Mouse (Mus musculus) gastrocnemius, postnatal 36 days (tissue): Measurements from ENCODE around the gene Tor2a. TPM values are rescaled to one million over a fixed set of nuclear protein-coding genes. Genes with fewer than 3 reads are reported as not detected.

Experiments used
- DNase-seq, 2 experiments: peaks; one replicate each; pipeline ENCODE4 v3.0.0; 2022
- intact Hi-C: fragments of 180-260 bp; cut with DNase I; formaldehyde crosslinking; loops from one replicate; pipeline ENCODE4 v1.15.1; 2025
- long read RNA-seq, 2 experiments: library from polyadenylated mRNA; stranded (forward); transcript quantifications; one replicate each; pipeline ENCODE4 v2.0.0; 2021
- total RNA-seq, 2 experiments: library from RNA; stranded (reverse); gene quantifications; 2 replicates each; pipeline ENCODE4 v1.2.3; 2021

The Tor2a gene
- 1 to 10 TPM; 3.9 to 5.1 TPM for total RNA-seq
- long read RNA-seq, experiment 1, partial matches to known transcripts: 0 of 7 reads
- long read RNA-seq, experiment 1, other reads (novel, unspliced or antisense): 3 of 7 reads
- long read RNA-seq, experiment 2, transcript Tor2a-201 (5 exons, 1,536 nt): major isoform, 8 of 10 reads
- long read RNA-seq, experiment 2, partial matches to known transcripts: 0 of 10 reads
- long read RNA-seq, experiment 2, other reads (novel, unspliced or antisense): 1 of 10 reads

DNA sequence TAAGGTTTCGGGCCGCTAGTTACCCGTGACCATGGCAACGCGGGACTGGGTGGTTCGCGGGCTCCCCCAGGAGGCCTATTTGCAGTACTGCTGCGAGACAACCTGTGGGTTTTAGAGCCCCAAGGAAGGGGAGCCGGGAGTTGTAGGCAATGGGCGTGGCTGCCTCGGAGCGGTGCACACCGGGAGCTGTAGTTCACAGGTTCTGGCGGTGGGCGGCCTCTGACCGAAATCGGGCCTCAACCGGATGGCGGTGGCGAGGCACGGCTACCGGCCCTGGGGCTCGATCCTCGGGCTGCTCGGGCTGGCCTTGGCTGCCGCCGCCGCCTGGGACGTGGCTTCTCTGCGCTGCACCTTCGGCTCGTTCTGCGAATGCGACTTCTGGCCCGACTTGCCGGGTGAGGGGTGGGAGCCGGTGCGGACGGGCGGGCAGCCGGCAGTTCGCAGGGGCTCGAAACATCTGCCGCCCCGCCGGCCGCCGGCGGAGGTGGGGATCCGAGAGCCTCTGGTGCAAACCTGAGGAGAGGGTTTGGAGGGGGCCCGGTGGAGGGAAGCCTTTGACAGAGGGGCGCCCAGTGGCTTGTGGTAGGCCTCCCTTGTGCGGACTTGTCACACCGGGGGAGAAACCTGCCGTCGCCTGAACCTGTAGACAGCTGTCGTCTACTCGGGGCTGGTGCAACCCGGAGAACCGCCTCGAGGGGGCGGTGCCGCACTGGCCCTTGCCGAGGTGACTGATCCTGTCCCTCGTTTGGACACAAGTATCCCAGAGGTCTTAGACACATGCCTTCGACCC, at the start of gene Tor2a:
Tor2a (plus strand) TSS at position 179 of the 790 bp plus-strand sequence.
- intact Hi-C loops: loop anchor here (1.0 kb wide), 1 partner anchor 44 kb away; the partner anchor contains the start of gene Cdk9
- DNase-seq: peak; percentile 93 to 95

DNA sequence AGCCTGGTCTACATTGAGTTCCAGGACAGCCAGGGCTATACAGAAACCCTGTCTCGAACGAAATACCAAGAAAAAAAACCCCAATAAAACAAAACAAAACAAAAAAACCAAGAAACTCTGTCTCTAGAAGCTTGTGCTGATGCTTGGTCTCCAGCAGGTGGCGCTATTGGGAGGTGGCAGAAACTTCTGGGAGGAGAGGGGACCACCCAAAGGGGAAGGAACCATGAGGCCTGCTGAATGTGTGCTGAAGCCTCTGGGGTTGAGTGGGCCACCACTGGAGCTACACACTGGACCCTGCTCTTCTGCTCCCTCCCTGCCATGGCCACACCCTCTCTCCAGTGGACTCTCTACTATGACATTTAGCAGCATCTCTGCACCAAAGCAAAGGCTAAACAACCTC, 48.4 kb upstream of the Tor2a start:
- no peak for DNase-seq
- intact Hi-C loops: no loop called here

DNA sequence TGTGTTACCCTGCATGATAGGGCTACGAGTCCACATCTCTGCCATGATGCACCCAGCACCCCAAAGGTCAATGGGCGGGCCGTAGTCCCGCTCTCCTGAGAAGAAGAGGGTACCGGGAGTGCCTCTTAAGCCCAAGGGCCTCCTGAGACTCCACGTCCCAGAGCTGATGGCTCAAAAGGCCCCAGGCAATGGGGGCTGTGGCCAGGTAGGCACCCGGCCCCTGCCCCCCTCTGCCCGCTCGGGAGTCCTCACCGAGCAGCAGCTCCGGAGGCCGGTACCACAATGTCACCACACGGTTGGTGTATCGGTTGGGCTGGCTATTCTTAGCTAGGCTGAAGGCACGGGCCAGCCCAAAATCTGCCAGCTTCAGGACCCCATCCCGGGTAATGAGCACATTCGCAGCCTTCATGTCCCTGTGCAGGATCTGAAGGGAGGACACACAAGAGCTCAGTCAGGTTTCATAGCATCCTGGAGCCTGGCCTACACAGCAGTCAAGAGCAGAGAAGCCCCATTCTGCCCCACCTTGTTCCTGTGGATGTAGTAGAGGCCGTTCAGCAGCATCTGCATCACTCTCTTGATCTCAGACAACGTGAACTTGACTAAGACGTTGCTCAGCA, 47.4 kb upstream of the Tor2a start:
- intact Hi-C loops: loop anchor here (5.0 kb wide), 1 partner anchor 143 kb away; no protein-coding TSS in a partner anchor
- no peak for DNase-seq

DNA sequence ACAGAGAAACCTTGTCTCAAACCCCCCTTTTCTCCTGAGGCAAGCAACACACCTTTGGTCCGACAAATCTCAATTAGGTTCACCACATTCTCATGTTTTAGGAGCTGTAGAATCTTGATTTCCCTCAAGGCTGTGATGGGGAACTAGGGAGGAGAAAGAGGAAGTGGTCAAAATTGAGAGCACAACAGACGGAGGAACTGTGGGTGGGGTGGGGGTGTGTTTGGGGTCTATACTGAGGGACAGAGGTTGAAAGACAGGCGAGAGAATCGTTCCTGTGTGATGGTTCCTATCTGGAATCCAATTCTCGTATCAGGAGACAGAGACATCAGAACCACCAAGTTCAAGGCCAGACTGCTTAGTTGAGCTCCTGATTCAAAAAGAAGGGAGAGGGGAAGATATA, 46.6 kb upstream of the Tor2a start:
- intact Hi-C loops: loop anchor here (5.0 kb wide), 1 partner anchor 142 kb away; no protein-coding TSS in a partner anchor
- no peak for DNase-seq

DNA sequence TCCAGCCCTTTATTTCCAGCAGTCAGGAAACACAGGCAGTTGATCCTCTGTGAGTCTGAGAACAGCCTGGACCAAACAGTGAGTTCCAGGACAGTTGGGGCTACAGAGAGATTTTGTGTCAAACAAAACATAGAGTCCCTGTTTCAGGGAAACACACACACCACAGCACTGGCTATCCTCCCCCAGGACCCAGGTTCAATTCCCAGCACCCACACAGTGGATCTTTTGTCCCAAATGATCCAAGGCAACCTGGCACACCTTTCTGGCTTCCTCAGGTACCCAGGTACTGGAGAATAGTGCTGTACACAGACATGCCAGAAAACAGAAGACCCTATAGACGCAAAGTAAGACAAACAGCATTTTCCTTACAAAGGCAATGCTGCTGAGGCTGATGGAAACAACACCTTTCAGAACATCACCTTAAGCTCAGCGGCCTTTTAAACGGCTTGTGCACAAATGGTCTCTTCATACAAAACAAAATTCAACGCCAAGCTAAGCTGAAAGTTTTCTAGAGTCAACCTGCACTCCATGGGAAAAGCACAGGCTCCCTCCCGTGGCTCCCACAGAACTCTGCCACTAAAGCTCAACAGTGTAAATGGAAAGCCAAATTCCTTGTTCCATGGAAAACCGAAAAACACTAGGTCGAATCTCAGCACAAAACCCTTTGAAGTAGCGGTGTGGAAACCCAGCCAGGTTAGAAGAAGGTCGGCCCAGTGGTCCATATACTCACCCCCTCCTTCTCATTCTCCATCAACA, 45.6 kb upstream of the Tor2a start:
- intact Hi-C loops: loop anchor here (5.0 kb wide), 1 partner anchor 141 kb away; no protein-coding TSS in a partner anchor
- no peak for DNase-seq

DNA sequence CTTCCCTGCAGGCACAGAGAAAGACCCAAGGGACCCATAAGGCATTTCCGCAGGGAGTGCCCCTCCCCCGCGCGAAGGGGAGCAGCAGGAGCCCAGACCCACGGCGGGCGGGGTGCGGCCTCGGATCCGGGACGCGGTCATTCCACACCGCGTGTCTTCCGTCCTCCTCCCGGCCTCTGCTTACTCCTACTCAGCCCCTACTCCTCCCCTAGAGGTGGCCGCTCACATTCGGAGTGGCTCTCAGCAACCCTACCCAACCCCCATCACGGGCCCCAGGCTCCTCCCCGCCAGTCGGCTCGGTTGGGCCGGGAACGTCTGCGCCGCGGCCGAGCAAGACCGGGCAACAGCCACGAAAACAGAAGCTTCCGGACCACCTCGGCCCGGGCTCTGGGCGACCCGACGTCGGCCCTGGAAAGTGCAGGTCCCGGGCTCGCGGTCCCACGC, 44.9 kb upstream of the Tor2a start:
- intact Hi-C loops: loop anchor here (5.0 kb wide), 1 partner anchor 140 kb away; no protein-coding TSS in a partner anchor

DNA sequence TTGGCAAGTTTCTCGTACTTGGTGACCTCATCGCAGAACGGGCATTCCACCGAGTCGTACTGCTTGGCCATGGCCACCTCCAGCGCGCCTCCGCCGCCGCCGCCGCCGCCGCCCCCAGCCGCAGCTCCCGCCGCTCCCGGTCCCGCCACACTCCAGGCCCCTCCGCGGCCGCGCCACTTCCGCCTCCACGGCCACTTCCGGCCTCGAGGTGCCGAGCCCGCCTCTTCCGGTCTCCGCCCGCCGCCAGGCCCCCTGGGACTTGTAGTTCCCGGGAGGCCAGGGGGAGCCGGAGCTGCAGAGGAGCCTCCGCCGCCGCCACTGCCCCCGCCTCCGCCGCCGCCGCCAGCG, 44.5 kb upstream of the Tor2a start:
- peak; percentile 94 to 96 for DNase-seq
- intact Hi-C loops: loop anchor here (5.0 kb wide), 1 partner anchor 140 kb away; no protein-coding TSS in a partner anchor

More for the DNA sequence above, 44.9 kb upstream of the Tor2a start:
- DNase-seq: peak; percentile 60 to 64

DNA sequence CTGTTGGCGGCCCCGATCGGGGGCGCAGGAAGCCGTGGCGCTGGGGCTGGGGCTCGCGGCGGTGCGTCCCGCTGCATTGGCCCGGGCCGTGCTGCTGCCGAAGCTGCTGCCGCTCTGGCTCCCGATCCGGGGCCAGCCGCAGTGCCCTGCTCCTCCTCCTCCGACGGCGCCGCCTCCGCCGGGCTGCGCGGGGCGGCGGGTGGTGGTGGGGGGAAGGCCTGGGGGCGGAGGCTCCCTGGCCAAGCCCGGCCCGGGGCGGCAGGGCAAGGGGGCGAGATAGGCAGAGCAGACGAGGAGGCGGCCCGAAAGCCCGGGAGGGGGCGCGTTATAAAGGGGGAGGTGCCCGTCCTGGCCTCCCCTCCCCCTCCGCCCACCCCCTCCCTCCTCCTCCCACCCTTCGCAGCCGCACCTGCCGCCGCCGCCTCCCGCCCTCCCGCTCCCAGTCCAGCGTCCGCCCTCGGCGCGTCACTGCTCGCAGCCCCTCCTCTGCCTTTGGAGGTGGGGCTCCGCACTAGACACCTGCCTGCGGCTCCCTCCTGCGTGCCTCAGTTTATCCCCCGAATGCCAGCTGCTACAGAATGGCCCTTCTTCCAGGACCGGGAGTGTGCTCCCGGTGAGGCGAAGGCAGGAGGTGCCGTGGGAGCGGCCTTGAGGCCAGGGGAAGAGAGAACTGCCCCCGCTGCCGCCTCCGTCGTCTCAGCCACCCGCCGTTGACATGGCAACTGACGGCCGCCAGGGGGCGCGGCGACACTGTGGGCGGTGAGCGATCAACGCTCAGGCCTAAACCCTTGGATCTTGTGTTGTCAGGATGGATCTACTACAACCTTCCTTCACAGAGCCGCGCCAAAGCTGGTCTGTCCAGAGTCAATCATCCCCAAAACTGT, 43.9 kb upstream of the Tor2a start, which contains the start of gene Cdk9:
Cdk9 (minus strand) TSS at position 143 of the 884 bp plus-strand sequence.
- peak; percentile 85 to 96 for DNase-seq
- intact Hi-C loops: loop anchor here (1.0 to 5.0 kb wide), 2 partner anchors 44 to 139 kb away; partner anchors contain the start of gene Tor2a

DNA sequence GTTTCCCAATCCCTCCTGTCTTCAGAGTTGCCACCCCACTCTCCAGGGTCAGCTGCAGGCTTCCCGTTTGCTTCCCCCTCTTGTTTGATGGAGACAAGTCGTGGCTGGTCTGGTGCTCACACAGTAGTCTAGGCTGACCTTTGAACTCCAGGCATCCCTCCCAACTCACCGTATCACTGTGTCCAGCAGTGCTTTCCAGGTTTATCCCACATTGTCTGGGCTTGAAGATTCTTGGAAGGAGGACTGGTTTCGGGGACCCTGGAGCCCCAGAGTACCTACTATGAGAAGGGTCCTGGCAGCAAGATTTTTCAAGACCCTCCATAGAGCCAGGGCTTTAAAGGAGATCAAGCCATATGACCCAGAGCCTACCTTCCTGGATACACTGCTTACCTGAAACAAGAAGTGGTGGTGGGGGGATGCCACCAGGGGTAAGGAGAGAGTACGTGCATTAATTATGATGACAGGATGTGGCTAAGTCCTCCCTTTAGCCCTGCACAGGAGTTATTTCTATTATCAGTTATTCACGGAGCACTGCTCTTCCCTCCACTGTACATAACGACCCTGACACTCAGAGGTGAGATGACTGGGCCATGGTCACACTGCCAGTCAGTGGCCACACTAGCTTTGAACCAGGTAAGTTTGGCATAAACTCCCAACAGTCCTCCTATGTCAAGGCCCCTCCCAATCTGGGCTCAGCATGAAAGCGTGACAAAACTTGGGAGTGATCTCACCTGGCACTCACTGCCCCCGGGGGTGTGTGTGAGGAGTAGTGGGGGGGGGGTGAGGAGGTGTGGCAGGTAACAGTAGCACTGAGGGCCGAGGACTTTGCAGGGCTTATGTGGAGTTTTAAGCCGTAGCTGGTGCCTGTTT, 42.7 kb upstream of the Tor2a start:
- intact Hi-C loops: loop anchor here (5.0 kb wide), 1 partner anchor 138 kb away; no protein-coding TSS in a partner anchor
- no peak for DNase-seq

DNA sequence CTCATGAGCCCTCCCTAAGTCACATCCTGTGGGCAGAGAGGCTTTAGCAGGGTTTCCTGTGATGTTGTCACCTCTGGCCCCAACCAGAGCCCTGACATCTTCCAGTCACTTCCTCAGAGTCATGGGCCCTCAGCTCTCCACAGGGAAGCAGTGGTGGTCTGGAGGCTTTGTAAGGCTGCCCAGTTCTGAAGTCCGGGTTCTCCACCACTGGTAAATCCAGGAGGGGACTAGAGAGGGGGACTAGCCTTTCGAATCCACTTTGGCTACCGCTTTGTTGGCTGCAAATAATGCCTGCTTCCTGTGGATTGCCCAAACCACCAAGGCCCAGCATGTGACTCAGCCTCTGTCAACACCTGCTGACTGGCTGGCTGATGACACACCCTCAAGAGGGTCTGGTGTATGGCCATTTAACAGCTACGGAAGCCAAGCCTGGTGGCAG, 42.0 kb upstream of the Tor2a start:
- DNase-seq: no peak
- intact Hi-C loops: loop anchor here (5.0 kb wide), 1 partner anchor 137 kb away; no protein-coding TSS in a partner anchor

DNA sequence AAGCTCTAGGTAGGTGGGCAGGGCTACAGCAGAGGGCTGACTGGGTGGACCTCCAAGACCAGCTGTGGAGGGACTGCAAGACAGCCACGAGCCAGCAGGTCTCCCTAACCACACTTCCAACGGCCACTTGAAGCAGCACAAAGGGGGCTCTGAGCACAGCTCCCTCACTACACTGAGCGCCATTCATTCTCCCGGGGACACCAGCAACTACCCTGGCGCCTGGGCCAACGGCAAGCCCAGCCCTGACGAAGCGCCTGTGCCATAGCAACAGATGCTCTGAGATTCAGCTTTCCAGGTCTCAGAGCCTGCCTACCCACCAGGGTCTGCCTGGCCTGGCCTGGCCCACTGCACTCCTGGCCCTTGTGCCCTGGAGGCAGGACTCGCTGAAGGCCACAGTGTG, 38.3 kb upstream of the Tor2a start:
- DNase-seq: no peak
- intact Hi-C loops: no loop called here

DNA sequence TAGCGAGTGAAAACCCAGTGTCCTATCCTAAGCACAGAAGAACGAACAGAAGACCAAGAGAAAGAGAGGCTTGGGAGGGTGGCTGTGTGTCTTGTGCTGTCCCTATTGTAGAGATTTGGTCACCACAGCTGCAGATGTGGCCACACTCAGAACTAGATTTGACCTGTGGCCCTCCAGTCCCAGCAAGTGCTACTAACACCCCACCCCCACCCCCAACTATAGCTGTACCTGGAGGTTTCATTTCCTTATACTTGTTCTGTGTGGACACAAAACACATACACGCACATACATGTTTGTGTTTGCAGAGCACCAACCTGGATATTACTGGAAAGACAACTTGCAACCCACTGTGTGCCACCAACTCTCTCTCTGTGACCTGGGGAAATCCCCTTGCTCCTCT, 37.0 kb upstream of the Tor2a start:
- no peak for DNase-seq
- intact Hi-C loops: no loop called here

DNA sequence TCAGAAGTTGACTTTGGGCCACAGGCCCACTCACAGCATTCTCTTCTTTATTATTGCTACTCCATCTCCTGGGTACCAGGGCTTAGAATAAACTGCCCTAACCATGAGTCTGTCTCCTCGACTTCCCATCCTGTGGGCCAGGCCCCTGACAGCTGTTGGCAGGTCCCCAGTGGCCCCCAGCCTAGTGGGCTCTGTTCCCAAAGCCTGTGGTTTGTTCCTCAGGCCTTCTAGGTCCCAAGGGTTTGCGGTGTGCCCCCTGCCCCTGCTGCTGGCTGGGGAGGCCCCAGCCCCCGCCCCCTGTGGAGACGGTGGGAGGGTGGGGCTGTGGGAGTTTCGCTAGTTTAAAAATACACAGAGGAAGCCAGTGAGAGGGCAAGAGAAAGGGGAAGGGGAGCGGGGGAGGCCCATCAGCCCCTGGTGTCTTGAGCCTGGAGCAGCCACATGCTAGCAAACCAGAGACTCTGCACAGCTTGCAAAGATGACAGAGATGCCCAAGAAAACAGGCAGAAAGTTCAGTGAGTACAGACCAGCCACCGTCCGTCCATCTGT, 36.3 kb upstream of the Tor2a start, which contains the start of gene Sh2d3c:
Sh2d3c (plus strand) TSS at position 375 of the 549 bp plus-strand sequence.
- intact Hi-C loops: no loop called here
- no peak for DNase-seq

DNA sequence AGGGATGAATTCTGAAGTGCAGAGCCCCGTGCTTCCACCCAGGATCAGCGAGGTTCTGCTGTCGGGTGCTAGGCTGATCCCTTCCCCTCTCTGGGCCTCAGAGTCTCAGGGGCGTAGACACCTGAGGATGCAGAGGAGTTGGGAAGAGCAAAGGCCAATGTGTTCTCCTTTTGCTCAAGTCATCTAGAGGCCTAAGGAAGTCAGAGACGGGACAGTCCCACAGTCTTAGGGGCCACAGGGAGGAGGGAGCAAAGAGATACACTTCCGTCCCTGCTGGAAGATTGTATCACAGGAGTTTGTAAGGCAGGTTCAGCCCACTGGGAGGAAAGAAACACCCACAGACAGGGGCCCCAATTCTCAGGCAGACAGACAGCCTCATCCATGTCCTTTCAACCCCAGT, 35.0 kb upstream of the Tor2a start:
- DNase-seq: no peak
- intact Hi-C loops: no loop called here

DNA sequence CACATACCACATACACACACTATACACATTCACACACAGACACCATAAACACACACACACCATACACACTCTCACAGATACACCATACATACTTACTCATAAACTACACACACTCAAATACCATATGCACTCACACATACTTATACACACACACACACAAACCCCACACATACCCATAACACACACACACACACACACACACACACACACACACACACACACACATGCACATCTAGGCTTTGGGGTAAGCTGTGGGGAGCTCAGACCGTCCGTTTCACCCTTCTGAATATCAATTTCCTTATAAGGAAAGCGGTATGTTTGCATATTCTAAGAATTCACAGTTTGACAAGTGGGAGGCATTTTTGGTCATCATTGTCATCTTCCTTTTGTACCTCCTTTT, 34.5 kb upstream of the Tor2a start:
- DNase-seq: no peak
- intact Hi-C loops: no loop called here

DNA sequence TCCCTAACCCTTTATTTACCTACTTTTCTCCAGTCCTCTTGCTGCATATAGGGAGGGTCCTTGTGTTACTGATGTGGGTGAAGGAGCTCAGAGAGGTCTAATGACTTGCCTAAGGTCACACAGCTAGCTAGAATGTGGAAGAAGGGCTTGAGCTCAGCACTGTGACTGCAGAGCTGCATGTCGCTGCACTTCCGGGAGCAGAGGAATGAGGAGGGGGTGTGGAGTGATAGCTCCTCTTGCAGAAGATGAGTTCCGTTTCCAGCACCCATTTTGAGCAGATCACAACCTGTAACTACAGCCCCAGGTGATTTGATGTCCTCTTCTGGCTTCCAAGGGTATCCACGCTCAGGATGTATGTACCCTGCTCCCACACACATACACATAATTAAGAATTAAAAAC, 32.9 kb upstream of the Tor2a start:
- DNase-seq: no peak
- intact Hi-C loops: no loop called here

DNA sequence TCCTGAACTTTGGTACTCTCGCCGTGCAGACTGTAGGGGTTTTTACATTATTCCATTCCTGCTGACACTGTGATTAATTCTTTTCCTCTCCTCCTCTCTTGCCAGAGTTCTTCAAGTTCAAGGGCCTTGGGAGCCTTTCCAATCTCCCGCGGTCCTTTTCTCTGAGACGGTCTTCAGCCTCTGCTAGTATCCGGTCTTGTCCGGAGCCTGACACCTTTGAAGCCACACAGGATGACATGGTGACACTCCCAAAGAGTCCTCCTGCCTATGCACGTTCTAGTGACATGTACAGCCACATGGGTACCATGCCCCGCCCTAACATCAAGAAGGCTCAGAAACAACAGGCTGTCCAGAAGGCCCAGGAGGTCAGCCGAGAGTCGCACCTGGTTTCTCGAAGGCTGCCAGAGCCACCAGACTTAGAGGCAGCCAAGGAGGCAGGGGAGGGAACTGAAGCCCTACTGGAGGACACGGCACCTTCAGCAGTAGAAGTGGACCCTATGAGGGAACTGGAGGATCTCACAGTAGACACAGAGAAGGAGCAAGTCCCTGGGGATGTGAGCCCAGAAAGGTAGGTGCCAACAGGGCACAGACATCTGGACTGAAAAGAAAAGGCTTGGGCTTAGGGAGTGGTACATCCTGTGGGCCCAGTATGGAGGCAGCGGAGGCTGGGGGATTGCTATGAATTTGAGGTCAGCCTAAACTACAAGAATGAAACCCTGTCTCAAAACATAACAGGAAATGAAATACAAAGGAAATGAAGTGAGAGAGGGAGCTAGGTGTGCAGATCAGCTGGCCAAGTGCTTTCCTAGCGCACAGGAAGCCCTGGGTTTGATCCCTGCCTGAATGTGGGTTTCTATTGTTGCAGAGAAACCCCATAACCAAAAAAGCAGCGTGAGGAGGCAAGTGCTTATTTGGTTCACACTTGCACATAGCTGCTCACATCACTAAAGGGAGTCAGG, 31.9 kb upstream of the Tor2a start:
- intact Hi-C loops: no loop called here
- DNase-seq: no peak
